Mouse (Mus musculus): Measurements from ENCODE around the gene Tsen34.
"Not testable (repeated sequence)": the region's sequence is repeated elsewhere in the genome, so short reads cannot be mapped to it uniquely, and the experiment has no call there.

DNA sequence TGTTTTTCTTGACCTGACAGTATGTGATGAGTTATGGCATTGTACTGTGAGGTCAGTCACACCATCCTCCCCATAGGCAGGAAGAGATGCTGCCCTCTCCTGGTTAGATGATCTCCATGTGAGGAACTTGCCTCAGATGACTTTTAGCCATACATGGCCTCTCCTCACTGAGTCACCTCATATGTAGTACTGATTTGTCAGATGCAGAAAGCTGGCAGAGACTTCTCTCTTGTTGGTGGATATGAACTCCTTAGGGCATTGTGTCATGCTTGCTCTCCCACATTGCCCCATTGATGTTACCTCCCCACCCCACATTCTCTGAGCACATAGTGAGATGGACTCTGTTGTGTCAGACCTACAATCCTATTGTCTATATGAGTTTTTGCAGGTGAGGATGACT, 32.8 kb downstream of the Tsen34 start:
- TF ChIP-seq MAFK (IDR thresholded peaks at IDR 0.05; ENCODE audit: insufficient read depth, low read depth, low read length); ZNF384 (IDR thresholded peaks at IDR 0.05; ENCODE audit: low read depth, low read length): not testable (repeated sequence)

Data from ES-E14 (cell line).